Mouse (Mus musculus): ENCODE results near the gene Zfp131. TPM values are rescaled to one million over a fixed set of nuclear protein-coding genes. Genes with fewer than 3 reads are reported as not detected.

Gene Zfp131
- total RNA-seq, 2 experiments from 2014 or later = 34.6 to 35.1 TPM

DNA sequence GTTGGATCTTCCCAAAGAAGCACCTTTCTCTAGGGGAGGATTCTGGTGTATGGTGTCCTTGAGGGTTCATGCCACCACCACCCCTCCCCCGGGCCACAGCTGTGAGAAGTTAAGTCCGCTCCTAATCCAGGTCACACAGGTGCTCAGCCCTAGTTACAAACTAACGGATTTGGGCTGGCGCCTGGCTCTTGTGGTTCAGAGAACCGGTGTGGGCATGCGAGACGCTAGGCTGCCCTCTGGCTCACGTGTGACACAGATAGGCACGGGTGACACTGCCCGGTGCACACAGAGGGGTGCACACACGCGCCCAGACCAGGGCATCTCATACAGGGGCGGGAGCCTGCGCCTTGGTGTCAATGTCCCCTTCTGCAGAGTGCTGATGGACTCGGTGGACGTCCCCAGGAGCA lies 35.5 kb downstream of the Zfp131 start:
- DNase-seq = no peak

DNA sequence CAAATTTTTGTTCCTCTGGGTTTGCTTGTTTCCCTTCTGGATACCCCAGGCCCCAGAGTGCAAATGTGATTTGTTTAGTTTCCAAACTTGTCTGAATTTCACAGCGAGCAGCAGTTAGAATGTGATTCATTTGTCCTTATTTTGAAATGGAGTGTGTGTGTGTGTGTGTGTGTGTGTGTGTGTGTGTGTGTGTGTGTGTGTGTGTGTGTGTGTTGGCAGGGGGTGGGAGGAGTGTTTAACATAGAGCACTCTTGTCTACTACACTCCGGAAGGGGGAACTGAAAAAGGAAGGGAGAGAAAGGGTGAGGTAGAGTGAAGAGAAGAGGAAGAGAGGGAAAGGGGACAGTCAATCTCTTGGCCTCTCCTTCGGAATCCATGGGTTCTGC lies 36.1 kb downstream of the Zfp131 start:
- DNase-seq = peak; percentile 18

DNA sequence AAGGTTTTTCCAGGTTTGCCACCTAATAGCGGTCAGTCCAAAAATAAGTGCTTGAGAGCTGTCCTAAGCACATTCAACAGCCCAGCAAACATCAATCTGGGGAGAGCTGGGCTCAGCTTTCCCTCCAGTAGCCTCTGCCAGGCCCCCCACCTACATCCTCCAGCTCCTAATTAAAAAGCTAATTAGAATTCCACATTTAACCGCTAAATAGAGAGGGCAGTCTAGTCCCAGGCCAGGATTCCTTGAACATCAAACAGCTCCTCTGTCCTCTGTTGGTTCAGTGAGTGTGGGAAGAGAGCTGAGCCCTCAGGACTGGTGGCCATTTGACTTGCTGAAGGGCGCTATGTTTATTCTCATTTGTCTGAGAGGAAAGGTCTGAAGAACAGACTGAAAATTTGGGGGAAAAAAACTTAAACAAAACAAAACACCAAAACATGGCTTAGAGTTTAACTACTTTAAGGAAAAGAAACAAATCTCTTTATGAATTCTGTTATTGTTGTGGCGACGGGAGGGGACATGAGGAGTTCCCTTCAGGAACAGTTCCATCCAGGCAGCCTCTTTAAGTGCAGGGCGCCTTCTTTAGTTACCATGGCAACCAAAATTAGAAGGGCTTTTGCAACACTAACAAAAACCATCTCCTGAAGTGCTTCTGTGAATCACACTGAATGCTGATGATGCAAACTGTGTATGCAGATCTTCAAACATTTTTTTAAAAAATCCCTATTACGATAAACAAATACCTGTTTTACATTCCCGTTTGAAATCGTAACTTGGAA lies 36.6 kb downstream of the Zfp131 start:
- no peak for DNase-seq

DNA sequence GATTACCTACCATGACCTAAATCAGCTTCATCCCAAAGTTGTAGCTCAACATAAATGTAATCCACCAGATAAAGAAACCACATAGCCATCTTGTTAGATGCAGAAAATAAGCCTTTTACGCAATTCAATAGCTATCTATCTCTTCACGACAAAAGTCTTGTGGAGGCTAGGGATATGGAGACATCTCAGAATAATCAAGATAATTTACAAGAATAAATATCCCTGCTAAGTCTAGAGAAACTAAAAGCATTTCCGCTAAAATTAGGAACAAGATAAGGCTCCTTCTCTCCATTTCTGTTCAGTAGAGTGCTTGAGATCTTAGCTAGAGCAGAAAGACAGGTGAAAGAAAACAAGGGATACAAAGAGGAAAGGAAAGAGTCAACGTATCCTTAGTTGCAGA lies 43.8 kb downstream of the Zfp131 start:
- DNase-seq = no peak

DNA sequence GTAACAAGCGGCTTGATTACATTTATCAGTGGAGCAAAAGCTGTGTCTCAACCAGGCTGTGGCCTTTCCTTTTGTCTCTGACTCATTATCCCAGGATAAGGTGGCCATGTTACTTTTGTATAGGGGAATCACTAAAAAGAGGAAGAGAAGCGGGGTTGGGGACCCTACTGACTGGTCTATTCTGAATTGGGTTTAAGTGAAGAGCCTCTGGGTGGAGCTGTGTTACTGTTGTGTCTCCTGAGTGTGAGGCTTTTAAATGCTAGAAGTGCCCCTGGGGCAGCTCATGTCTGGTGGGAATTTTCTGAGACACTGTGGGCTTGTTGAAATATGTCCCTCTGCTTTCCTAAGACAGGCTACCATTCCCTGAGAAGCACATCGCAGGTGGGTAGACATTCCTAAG lies 47.2 kb downstream of the Zfp131 start:
- no peak for DNase-seq

DNA sequence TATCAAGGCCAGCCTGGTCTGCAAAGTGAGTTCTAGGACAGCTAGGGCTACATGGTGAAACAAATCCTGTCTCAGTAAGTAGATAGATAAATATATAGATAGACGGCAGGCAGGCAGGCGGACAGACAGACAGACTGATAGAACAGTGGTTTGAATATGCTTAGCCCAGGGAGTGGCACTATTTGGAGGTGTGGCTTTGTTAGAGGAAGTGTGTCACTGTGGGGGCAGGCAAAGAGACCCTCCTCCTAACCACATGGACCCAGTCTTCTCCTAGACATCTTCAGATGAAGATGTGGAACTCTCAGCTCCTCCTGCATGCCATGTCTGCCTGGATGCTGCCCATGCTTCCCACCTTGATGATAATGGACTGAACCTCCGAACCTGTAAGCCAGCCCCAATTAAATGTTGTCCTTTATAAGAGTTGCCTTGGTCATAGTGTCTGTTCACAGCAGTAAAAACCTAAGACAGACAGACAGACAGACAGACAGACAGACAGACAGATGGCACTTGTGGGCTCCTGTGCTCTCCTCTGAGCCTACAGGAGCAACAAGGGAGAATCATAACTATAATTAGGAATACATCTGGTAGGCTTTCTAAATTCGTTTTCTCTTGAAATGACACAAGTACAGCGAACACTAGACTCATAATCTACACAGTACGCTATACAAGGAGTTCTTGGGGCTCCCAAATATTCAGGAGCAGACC lies 47.8 kb downstream of the Zfp131 start:
- DNase-seq = no peak

DNA sequence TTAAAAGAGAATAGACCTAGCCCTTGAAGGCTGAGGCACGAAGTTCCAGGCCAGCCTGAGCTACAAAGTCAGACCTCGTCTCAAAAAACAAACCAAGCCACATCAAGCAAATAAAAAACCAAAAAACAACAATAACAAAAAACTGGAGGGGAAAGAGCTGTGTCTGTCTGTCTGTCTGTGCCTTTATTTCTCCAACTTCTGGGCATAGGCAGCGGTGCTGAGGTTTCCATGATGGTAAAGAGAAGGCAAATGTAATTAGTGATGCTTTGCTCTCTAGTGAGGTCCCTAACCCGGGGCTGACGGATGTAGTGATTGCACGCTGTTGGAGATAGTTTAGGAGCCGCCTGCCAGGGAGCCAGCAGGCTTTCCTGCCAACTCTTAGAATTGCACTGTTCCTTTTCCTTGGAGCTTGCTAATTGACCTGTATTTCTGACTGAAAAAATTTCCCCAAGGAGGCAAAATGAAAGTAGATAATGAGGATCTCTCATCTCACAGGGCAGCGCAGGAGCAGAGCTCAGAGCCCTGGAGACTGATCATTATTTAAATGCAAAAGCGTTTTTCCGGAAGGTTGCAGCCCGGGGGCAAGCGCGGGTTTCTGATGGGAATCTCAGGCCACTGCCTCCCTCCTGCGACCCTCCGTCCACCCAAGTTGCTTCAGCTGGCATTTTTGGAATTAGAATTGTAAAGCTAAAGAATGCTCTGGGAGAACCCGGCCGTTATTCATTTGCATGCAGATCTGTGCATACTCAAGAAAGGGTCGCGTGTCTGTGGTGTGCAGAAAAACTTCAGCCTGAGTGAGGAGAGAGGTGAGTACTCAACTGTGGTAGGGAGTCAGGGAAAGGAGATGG lies 49.1 kb downstream of the Zfp131 start:
- DNase-seq = no peak

DNA sequence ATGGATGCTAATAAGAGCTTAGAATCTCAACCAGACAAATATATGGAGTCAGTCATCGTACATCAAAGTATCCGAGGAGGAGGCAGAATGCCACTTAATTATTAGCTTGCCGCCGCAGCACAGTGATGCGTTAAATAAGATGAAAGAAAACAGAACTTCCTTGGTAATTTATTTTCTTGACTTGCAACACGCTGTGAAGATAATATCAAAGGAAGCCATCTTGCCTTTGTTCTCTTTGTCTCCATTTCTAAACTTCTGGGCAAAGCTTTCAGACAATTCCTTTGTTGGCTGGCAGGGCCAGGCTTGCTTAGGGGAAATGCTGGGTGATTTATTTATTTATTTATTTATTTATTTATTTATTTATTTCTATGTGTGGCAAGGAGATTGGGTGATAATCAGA lies 59.2 kb downstream of the Zfp131 start:
- DNase-seq = no peak

DNA sequence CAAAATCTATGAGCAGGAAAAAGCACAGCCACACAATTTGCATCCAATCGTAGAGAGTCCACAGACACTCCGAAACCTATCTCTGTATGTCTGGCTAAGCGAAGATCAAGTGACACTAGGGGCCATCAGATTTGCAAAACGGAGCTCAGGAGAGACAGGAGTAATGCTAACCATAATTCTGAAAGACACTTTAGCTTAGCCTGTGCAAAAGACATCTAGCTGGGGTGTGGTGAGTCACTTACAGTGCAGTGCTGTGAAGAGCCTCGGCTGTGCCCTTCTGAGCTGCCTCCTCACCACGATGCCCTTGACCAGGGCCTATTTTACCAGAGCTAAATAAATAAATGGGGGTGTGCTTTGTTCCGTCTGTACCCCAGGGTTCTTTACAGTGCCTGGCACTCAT lies 61.3 kb downstream of the Zfp131 start:
- no peak for DNase-seq

DNA sequence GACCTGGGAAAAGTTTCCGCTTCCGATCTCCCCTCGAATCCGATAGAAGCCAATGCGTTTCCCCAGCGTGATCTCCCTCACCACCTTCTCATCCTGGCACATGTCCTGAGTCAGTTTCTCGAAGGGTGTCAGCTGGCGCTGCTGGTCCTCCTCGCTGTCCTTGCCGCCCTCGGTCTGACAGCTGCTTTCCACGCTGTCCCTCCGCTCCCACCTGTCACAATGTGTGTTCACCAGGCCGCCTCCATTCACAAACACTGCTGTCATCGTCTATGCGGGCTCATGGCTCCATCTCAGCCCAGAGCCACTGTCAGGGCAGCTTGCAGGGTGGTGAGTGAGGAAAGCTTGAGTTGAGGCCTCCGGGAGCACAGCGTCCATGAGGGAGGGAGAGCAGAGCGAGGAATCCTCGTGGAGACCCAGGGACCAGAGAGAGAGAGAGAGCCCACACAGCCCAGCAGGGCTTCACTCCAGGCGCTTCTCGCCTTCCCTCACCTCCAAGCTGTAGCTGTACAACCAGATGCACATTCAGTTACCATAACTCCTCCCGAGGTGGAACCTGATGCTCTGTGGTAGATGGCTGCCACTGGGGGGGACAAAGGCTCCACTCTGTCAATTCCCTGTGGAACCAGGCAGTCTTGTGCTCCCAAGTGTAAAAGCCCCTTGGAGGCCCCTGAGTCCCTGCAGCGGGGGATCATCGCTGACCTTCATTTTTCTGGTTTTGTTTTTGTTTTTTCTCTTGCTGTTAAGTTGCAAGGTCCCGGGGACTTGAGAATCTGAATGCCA lies 62.9 kb downstream of the Zfp131 start:
- DNase-seq = no peak

DNA sequence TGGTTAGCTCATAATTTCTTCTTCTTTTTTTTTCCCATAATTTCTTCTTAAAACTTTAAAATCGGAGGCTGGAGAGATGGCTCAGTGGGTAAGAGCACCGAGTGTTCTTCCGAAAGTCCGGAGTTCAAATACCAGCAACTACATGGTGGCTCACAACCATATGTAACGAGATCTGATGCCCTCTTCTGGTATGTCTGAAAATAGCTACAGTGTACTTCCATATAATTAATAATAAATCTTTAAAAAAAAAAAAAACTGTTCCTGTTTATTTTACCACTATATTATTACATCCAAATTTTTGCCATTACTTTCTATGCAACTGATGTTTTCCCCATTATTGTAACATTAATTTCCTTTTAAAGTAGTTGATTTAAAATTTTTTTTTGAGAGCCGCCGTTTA lies 66.1 kb downstream of the Zfp131 start:
- no peak for DNase-seq

DNA sequence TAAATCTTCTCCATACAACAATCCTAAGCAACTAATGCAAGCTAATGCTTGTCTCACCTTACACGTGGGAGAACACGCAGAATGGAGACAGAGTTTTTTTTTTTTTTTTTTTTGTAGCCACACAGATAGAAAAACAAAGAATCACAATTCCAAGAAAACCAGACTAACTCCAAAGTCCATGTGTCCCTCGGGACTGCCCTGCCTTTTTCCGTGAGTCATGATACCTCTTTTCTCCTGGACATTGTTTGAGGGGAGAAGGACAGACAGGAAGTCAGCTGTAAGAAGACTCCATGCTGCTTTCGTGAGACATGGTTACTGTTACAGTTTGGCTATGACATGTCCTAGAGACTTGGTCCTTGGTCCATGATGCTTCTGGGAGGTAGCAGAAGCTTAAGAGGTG lies 67.3 kb downstream of the Zfp131 start:
- no peak for DNase-seq

DNA sequence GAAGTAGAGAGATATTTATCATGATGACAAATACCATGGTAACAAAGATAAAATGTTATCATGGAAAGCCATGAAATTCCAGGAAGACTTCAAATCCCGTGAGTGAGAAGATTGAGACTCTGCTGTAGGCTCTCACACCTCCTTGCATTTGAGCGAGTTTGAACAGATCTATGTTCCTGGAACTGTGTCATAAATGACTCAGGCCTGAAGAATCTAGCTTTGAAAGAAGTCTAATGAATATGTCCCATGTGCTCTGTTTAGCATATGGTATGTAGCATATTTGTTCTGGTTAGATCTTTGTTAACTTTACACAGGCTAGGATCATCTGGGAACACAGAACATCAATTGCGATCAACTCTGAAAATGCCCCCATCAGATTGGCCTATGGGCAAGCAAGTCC lies 68.2 kb downstream of the Zfp131 start:
- DNase-seq = no peak

DNA sequence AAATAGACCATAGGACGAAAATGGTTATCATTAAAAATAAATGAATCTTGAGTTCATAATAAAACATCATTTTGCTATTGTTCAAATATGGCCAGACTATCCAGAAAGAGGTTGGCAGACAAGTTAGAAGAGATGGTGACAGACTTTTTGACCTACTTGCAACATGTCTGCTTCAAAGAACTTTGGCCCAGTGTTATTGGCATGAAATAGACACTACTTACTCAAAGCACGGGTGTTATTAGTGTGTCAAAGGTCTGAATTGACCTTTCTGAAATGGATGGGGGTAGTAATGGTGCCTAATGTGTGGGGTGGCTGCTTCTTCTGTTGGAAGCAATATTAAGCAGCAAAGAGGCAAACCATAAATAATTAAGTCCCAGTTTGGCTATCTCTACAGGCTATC lies 74.6 kb downstream of the Zfp131 start:
- DNase-seq = no peak

Other genes with a start within 250 kb of the Zfp131 start
- gene Ccl28, start 167.1 kb downstream of the Zfp131 start, total RNA-seq (2021) = under 1 TPM; 0.27 to 0.61 TPM
- gene Hmgcs1, start 100.5 kb downstream of the Zfp131 start, total RNA-seq (2021) = 100 to 1,000 TPM; 219 to 270 TPM
- gene Nim1k, start 35.0 kb downstream of the Zfp131 start, total RNA-seq (2021) = 1 to 10 TPM; 2.0 to 3.6 TPM
- gene AF067063, start 39.3 kb upstream of the Zfp131 start, total RNA-seq (2021) = not detected
- not detected for gene D13Ertd608e, start 45.1 kb upstream of the Zfp131 start, total RNA-seq (2021)
- gene Tcstv1, start 103.9 kb upstream of the Zfp131 start, total RNA-seq (2021) = not detected
- gene Gm21761, start 138.4 kb upstream of the Zfp131 start, total RNA-seq (2021) = not detected
- gene B020031M17Rik, start 159.9 kb upstream of the Zfp131 start, total RNA-seq (2021) = not detected
- gene Gm36079, start 236.1 kb upstream of the Zfp131 start, total RNA-seq (2021) = not detected

All from adrenal gland, postnatal 10 days (tissue).